Mouse (Mus musculus) kidney, postnatal 14 days (tissue): ENCODE results near the gene Wnt7b.

Experiments used
- DNase-seq: peaks from one replicate; pipeline ENCODE4 v3.0.0; 2022; ENCODE audit warnings: mixed read lengths

Gene Wnt7b

GRCm38 (mm10) chr15:85582356-85582910 lies at the start of gene Wnt7b:
Wnt7b (minus strand) TSS chr15:85582473.
- no peak for DNase-seq

GRCm38 (mm10) chr15:85631591-85631990 lies 49.3 kb upstream of the Wnt7b start:
- no peak for DNase-seq

GRCm38 (mm10) chr15:85629924-85630545 lies 47.8 kb upstream of the Wnt7b start:
- no peak for DNase-seq

GRCm38 (mm10) chr15:85625666-85626279 lies 43.5 kb upstream of the Wnt7b start:
- peak; percentile 80 for DNase-seq

GRCm38 (mm10) chr15:85622213-85622612 lies 39.9 kb upstream of the Wnt7b start:
- no peak for DNase-seq

GRCm38 (mm10) chr15:85615537-85616100 lies 33.3 kb upstream of the Wnt7b start:
- DNase-seq = no peak

GRCm38 (mm10) chr15:85615075-85615474 lies 32.8 kb upstream of the Wnt7b start:
- peak; percentile 32 for DNase-seq

- peak; percentile 89 for DNase-seq
These were observed 31.3 kb upstream of the Wnt7b start for GRCm38 (mm10) chr15:85613358-85614266.

- peak; percentile 74 for DNase-seq
These were observed 30.5 kb upstream of the Wnt7b start for GRCm38 (mm10) chr15:85612660-85613357.

- peak; percentile 64 for DNase-seq
These were observed 29.6 kb upstream of the Wnt7b start for GRCm38 (mm10) chr15:85611701-85612520.

- DNase-seq = peak; percentile 96
These were observed 28.4 kb upstream of the Wnt7b start for GRCm38 (mm10) chr15:85610618-85611218.

- peak; percentile 29 for DNase-seq
These were observed 27.8 kb upstream of the Wnt7b start for GRCm38 (mm10) chr15:85610120-85610519.

GRCm38 (mm10) chr15:85609266-85610004 lies 27.2 kb upstream of the Wnt7b start:
- DNase-seq = peak; percentile 27

- DNase-seq = peak; percentile 34
These were observed 23.8 kb upstream of the Wnt7b start for GRCm38 (mm10) chr15:85605962-85606610.

- no peak for DNase-seq
These were observed 22.7 kb upstream of the Wnt7b start for GRCm38 (mm10) chr15:85604938-85605337.

GRCm38 (mm10) chr15:85604507-85604906 lies 22.2 kb upstream of the Wnt7b start:
- no peak for DNase-seq

- DNase-seq = peak; percentile 52
These were observed 21.1 kb upstream of the Wnt7b start for GRCm38 (mm10) chr15:85603422-85603821.

- DNase-seq = no peak
These were observed 20.5 kb upstream of the Wnt7b start for GRCm38 (mm10) chr15:85602733-85603132.

GRCm38 (mm10) chr15:85602021-85602420 lies 19.7 kb upstream of the Wnt7b start:
- no peak for DNase-seq

GRCm38 (mm10) chr15:85601202-85601601 lies 18.9 kb upstream of the Wnt7b start:
- no peak for DNase-seq
